ENCODE assay signal across 16 mouse cellular contexts in genomic region chr12:29029461-29029860, GRCm38 (mm10).
DNase-seq lines count a peak whose midpoint lies in the region; ATAC-seq and TF ChIP-seq lines count a peak whose summit lies in the region.
"Had no signal": no experiment of that assay in that cellular context is flagged by ENCODE, and none has a peak within 500 bp of the region (broad histone marks: within the 10 kb centered on the region; RNA-seq: fewer than 3 reads in every experiment).

No protein-coding gene starts in this region.

- peak; percentile 34; the same call in 1 of the 2 replicates for ATAC-seq in forebrain, embryonic 14.5 days
- ATAC-seq in forebrain, embryonic 15.5 days (replicated peaks), result no peak
- no peak for ATAC-seq in monocyte, adult 5-6 weeks (replicated peaks; ENCODE audit: insufficient number of reproducible peaks, low FRiP score, low TSS enrichment, poor library complexity, severe bottlenecking)
- ATAC-seq in kidney, embryonic 16.5 days (ENCODE audit: low FRiP score, low TSS enrichment), result no peak
- ATAC-seq: inflammation-experienced regulatory T-cells, adult 6 months had no signal

- no peak for TF ChIP-seq POLR2A in brain, embryonic 14.5 days (IDR thresholded peaks at IDR 0.05; ENCODE audit: borderline replicate concordance, extremely low read depth, insufficient read depth, insufficient read length, poor library complexity, severe bottlenecking)

- no peaks in the 10 kb centered on the region for H3K36me3 ChIP-seq in forebrain, embryonic 14.5 days (ENCODE audit: control insufficient read depth, insufficient read depth, low read length)
- H3K36me3 ChIP-seq in forebrain, embryonic 15.5 days, result no peaks in the 10 kb centered on the region
- no peaks in the 10 kb centered on the region for H3K36me3 ChIP-seq in kidney, embryonic 16.5 days (ENCODE audit: insufficient read depth, low read length)

- no peaks in the 10 kb centered on the region for H3K27me3 ChIP-seq in forebrain, embryonic 14.5 days (replicated peaks; ENCODE audit: control insufficient read depth, insufficient read depth, low read length)
- no peaks in the 10 kb centered on the region for H3K27me3 ChIP-seq in forebrain, embryonic 15.5 days
- no peaks in the 10 kb centered on the region for H3K27me3 ChIP-seq in kidney, embryonic 16.5 days (ENCODE audit: insufficient read depth, low read length)

- no peak overlapping the region for H3K9ac ChIP-seq in forebrain, embryonic 14.5 days (ENCODE audit: low read length)
- H3K9ac ChIP-seq in forebrain, embryonic 15.5 days (replicated peaks), result no peak overlapping the region
- no peak overlapping the region for H3K9ac ChIP-seq in kidney, embryonic 16.5 days (replicated peaks; ENCODE audit: low read length)

- TF ChIP-seq CTCF in brain, embryonic 14.5 days (IDR thresholded peaks at IDR 0.05; ENCODE audit: borderline replicate concordance, extremely low read depth, insufficient read depth, insufficient read length), result no peak

- peak; percentile 40 for DNase-seq in forebrain, embryonic 14.5 days (ENCODE audit: low spot score)
- DNase-seq in layer of hippocampus, adult 9-11 months, result peak; percentile 30
- DNase-seq in layer of hippocampus, postnatal 25 days (ENCODE audit: extremely low spot score in 1 of 2, low spot score in 1 of 2), result no peak
- peak; percentile 59 for DNase-seq in brain, embryonic 14.5 days (ENCODE audit: low read depth)
- peak; percentile 9 to 12 for DNase-seq in right cerebral cortex, adult 2 months (ENCODE audit: low spot score in 2 of 2)
- DNase-seq: adrenal gland, postnatal 14 days; cerebellum, postnatal 14 days; heart, adult 18-20 months; lung, adult 18-20 months had no signal

- 44% methylated on average over 7 of the region's 7 CpGs for WGBS in forebrain, embryonic 14.5 days
- 33% methylated on average over 7 of the region's 7 CpGs for WGBS in forebrain, embryonic 15.5 days
- 44% methylated on average over 7 of the region's 7 CpGs for WGBS in kidney, embryonic 16.5 days

- no peaks in the 10 kb centered on the region for H3K9me3 ChIP-seq in forebrain, embryonic 14.5 days (replicated peaks; ENCODE audit: control insufficient read depth, low read length)
- H3K9me3 ChIP-seq in forebrain, embryonic 15.5 days, result no peaks in the 10 kb centered on the region
- no peaks in the 10 kb centered on the region for H3K9me3 ChIP-seq in kidney, embryonic 16.5 days (ENCODE audit: low read length)

- no peak overlapping the region for H3K4me3 ChIP-seq in forebrain, embryonic 14.5 days (ENCODE audit: low read depth, low read length)
- H3K4me3 ChIP-seq in forebrain, embryonic 15.5 days, result no peak overlapping the region
- no peak overlapping the region for H3K4me3 ChIP-seq in kidney, embryonic 16.5 days (ENCODE audit: low read length)
- H3K4me3 ChIP-seq: myocyte had no signal

- H3K27ac ChIP-seq in forebrain, embryonic 14.5 days (ENCODE audit: low read depth, low read length), result no peak overlapping the region
- H3K27ac ChIP-seq in forebrain, embryonic 15.5 days (replicated peaks), result no peak overlapping the region
- no peak overlapping the region for H3K27ac ChIP-seq in kidney, embryonic 16.5 days (ENCODE audit: low read length)
- H3K27ac ChIP-seq: kidney, postnatal 0 days; macrophage had no signal

- no peaks in the 10 kb centered on the region for H3K4me1 ChIP-seq in forebrain, embryonic 14.5 days (ENCODE audit: control insufficient read depth, insufficient read depth, low read length)
- H3K4me1 ChIP-seq in forebrain, embryonic 15.5 days, result peaks cover 4% of the 10 kb centered on the region; the same call in 1 of the 2 replicates
- H3K4me1 ChIP-seq in kidney, embryonic 16.5 days (ENCODE audit: insufficient read depth, low read length), result no peaks in the 10 kb centered on the region

- no peak overlapping the region for H3K4me2 ChIP-seq in forebrain, embryonic 14.5 days (ENCODE audit: low read length)
- H3K4me2 ChIP-seq in forebrain, embryonic 15.5 days (replicated peaks), result no peak overlapping the region
- no peak overlapping the region for H3K4me2 ChIP-seq in kidney, embryonic 16.5 days (replicated peaks; ENCODE audit: low read depth, low read length)

Comparison
In these comparisons a context has a peak if more than half of its experiments do, and no peak if none do; other contexts are left out.
1. DNase-seq: peak in forebrain, embryonic 14.5 days (single experiment), layer of hippocampus, adult 9-11 months (single experiment), brain, embryonic 14.5 days (single experiment) and right cerebral cortex, adult 2 months (2 of 2); none in layer of hippocampus, postnatal 25 days (0 of 2).